Mouse (Mus musculus): Measurements from ENCODE around the gene Tor2a.

Tor2a gene

DNA sequence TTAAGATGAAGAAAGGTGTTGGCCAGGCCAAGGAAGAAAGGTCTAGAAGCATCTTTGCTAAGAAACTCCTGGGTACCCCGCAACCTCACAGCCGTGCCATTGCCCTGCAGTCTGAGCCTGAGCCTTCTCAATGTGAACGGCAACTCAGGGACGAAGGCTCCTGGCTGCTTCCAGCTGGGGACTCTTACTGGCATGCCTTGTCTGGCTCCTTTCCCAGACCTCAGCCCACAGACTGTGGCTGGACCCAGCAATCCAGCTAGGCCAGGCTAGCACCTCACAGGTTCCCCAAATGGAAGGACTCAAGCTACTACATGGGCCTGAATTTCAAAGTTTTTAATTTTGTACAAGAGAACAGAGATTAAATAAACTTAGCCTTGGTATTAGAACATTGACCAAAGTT, 4.8 kb downstream of the Tor2a start:
- DNase-seq (ENCODE audit: low spot score in 2 of 2) = no peak

DNA sequence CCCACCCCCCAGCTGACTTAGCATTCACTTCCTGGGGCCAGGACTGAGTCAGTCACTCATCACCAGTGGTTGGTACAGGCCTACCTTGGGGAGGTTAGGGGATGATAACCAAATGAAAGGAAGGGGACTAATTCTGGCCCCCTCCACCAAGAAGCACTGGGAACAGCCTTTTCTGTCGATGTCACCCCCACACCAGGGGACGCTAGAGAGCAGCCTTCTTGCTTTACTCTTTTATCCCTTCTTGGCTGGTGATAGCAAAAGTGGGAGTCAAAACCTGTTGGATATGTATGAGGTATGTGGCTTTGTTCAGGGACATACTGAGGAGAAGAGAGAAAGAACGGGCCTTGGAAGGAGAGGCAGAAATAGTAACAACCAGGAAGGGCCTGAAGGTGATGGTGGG, 6.3 kb downstream of the Tor2a start:
- DNase-seq (ENCODE audit: low spot score in 2 of 2) = no peak

DNA sequence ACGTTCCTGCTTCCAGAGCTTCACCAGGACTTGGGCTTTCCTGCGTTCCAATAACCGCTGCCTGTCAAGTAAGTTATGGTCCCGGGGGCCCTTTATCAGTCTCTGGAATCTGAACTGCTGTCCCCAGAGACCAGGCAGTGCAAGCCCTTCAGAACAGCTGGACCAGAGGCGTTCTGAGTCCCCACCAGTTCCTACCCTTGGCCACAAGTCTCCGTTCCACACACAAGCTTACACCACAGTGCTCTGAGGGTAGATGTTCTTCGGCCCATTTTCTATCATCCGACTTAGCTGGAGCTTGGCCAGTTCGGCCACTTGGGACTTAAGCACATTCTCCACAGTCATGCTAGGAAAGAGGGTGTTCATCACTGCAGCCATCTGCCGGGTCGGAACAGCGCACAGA, 10.2 kb downstream of the Tor2a start:
- DNase-seq (ENCODE audit: low spot score in 2 of 2) = no peak

DNA sequence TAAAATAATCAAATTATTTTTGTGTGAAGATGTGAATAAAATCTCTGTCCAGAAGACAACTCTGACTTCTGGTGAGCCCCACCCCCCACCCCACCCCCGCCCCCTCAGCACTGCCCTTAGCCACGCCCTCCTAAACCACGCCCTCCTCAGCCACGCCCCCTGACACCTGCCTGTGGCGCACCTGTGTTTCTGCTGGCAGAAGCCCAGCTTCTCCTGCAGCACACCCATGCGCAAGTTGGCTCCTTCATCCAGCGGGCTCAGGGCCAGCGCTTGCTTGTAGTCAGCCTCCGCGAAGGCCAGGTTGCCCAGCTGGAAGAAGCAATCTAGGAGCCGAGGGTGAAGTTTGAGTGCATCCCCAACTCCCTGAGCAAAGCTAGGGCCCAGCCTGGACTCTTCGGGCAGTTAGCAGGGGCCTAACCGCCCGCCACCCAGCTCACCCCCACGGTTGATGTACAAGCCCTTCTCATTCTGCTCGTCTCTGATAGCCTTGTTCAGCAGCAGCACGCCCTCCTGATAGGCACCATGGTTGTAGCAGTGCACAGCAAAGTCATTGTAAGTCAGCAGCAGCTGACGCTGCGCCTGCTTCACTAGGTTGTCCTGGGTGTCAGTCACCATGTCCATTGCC, 11.7 kb downstream of the Tor2a start:
- DNase-seq (ENCODE audit: low spot score in 2 of 2) = no peak

DNA sequence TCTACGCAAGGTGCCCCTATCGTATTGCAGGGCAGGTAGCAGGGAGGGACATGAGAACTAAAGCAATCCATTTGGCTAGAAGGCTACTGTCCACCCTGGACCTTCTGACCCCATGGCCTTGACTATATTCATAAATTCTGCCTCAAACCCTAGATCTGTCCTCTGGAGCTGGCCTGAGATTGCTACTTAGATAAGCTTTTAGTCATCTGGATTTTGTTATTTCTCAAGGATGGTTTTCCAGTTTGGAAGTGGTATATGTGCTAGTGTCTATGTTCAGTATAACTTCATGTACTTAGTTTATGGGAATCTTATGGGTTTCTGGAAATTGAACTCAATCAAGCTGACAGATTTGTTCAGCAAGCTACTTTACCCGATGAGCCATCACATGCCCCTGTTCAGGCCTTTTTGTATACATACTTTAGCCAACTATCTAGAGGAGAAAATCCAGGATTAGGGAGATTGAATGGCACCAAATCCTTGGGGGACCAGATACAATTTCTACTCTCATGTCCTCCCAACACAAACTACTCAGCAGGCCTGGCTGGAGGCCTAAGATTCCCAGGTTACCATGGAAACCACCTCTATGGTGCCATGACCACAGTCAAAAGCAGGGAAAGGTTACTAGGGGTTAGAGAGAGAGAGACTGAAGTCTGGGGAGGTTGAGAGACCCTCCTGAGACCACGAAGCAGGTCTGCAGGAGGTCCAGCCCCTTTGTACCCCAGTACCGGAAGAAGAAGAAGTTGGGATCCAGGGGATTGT, 12.5 kb downstream of the Tor2a start:
- no peak for DNase-seq (ENCODE audit: low spot score in 2 of 2)

DNA sequence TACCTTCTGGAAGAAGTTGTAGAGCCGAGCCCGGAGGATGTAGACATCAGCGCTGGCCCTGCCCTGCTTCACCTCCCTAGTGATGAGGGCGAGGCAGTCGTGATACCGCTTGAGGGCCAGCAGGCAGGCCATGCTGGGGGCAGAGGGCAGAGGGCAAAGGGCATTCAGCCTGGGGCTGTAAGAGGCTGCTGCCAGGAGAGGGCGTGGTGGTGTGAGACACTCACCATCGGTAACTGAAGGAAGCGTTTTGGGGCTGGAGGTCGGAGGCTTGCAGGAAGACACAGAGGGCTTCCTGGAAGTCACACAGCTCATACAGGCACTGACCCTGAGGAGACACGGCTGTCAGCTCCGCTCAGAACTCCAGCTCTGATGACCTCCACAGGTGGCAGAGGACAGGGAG, 14.9 kb downstream of the Tor2a start:
- DNase-seq (ENCODE audit: low spot score in 2 of 2) = no peak

DNA sequence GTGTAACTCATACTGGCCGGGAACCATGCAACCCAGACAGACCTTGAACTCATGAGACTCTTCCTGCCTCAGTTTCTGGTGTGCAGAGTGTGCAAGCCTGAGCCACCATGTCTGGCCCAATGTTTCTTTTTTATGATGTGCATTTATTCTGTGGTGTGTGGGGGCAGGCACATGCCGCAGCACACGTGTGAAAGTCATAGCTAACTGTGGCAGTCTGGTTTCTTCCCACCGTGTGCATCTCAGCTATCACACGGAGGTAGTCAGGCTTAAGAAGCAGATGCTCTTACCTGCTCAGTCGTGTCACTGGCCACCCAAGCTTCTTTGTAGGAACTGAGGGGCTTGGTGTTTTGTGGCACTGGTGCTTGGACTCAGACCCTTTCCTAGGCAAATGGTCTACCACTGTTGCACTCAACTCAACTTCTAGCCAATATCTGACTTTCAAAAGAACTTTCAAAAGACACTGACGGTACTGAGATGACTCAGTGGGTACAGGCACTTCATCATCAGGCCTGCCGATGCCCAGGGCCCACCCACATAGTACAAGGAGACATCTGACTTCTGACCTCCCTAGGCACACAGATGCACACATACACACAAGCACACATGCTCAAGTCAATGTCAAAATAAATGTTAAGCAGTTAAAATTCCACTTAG, 15.7 kb downstream of the Tor2a start:
- DNase-seq (ENCODE audit: low spot score in 2 of 2) = no peak

DNA sequence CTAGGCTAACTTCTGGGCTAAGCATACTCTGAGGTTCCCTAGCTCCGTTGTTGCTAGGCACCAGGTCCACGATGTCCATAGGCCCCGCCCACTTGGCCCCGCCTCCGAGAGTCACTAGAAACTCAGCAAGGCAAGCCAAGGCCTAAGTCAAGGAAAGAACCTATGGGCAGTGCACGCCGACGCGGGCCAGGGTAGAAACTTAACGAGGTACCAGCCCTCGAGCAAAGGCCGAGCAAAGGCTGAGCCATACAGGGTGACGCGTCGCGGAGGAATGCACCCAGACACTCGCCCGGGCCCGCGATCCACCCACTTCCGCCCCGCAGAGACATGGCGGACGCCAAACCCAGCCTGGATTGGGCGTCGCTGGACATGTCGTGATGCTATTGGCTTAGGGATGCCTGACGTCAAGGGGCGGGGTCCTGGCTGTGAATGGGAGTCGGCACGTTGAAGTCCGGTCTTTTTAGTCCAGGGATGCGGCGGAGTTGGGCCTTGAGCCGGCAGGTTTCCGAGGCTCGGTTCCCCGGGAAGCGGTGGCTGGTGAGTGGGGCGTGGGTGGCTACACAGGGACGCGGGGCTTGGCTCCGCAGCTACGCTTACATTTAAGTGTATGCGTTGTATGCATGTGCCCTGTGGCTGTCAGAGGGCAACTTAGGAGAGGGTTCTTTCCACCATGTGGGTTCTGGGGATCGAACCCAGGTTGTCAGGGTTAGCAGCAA, 18.5 kb downstream of the Tor2a start, which contains the start of the genes Ttc16 and Ptrh1:
TSS of gene Ttc16 (minus strand) at position 275 of the 716 bp plus-strand sequence.
TSS of gene Ptrh1 (plus strand) at position 428 of the 716 bp plus-strand sequence.
- peak; percentile 96 to 97 for DNase-seq (ENCODE audit: low spot score in 2 of 2)

DNA sequence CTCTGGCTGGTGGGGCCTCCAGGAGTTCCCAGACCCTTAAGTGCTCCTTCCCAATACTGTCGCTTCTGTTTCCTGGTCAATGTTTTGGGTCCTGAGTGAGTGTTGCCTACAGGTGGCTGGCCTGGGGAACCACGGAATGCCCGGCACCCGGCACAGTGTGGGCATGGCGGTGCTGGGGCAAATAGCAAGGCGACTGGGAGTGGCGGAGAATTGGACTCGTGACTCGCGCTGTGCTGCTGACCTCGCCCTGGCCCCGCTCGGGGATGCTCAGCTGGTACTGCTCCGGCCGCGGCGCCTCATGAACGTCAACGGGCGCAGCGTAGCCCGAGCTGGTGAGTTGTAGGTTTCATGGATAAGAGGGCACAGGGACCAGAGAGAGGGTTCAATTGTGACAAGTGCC, 19.2 kb downstream of the Tor2a start:
- DNase-seq (ENCODE audit: low spot score in 2 of 2) = no peak

DNA sequence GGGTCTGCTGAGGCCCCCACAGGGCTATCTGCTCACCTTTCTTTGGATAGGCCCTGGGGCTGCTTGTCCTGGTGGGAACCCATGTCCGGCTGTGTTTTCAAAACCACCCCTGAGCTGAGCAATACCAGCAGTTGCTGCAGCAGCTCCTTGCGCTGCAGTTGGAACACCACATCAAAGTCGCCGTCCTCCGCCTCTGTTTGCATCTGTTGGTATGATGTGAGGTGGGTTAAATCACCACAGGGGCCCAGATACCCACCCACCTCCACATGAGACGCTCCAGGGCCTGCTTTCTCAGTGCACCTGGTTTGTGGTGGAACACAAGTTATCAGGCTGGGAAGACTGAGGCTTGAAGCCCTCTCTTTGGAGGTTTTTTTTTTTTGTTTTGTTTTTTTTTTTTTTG, 21.0 kb downstream of the Tor2a start:
- no peak for DNase-seq (ENCODE audit: low spot score in 2 of 2)

DNA sequence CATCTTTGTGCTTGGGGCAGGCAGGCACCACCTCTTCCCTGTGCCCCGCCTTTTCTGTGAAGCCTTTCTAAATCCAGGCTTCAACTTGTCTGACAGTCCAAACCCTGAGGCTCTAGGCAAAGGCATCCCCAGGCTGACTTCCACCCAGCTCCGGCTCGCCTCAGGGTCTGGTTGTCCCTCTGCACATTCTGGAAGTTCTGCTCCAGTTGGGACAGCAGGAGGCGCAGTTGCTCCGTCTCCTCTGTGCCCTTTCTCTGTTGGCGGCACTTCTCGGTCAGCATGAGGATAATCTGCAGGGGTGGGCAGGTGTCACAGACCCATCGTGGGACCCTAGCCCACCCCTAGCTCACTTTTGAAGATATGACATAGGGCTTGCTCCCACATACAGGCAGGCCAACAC, 22.1 kb downstream of the Tor2a start:
- no peak for DNase-seq (ENCODE audit: low spot score in 2 of 2)

DNA sequence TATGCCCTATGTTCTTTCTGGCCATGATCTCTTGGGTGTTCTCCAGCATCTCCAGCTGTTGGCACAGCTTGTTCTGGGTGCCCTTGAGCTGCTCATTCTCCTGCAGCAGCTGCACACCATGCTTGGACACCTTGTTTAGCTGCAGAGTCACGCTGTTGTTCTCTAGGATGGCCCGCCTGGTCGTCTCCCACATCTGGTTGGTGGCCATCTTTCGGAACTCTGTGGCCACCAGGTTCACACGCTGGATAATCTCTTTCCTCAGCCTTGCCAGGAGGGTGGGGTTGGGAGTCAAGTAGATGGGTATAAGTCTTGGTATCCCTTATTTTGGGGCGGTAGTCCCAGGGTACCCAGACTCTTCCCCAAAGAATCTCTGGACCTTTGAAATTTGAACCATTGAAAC, 22.7 kb downstream of the Tor2a start:
- no peak for DNase-seq (ENCODE audit: low spot score in 2 of 2)

DNA sequence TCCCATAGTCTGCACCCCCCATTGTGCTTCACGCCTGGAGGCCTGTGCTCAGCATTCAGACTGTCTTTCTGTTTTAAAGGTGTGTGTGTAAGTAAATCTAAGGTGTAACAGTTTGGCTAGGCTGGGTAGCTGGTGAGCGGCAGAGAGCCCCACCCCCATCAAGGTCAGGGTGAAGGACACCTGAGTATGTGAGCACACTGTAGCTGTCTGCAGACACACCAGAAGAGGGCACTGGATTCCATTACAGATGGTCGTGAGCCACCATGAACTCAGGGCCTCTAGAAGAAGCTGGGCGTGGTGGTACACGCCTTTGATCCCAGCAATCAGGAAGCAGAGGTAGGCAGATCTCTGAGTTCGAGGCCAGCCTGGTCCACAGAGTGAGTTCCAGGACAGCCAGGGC, 24.7 kb downstream of the Tor2a start:
- DNase-seq (ENCODE audit: low spot score in 2 of 2) = no peak

DNA sequence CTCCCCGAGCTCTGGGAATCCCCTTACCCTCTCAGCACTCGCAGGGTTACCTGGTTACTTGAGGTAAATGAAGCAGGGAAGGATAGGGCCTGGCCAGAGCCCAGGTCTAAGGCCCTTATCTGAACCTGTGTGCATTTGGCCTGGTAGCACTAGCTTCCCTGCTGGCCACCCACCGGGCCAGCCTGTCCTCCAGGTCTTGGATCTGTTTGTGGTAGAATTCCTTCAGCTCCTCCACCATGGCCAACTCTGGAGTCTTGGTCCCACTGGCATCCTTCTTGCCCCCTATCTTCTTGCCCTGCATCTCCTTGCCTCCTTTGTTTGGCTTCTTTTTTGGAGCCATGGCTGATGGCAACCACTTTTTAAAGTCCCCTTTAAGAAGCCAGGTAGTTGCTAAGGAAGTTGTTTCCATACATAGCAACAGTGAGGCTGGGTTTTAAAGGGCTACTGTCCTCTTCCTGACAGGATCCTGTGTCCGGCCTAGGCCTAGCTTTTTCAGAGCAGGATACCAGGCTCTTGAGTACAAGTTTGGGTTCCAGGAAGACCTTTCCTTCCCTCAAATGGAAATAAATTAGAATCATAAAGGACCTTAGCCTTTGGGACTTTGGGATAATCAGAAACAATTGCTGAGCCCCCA, 27.1 kb downstream of the Tor2a start, which contains the start of gene Cfap157:
TSS of gene Cfap157 (minus strand) at position 381 of the 634 bp plus-strand sequence.
- DNase-seq (ENCODE audit: low spot score in 2 of 2) = no peak

DNA sequence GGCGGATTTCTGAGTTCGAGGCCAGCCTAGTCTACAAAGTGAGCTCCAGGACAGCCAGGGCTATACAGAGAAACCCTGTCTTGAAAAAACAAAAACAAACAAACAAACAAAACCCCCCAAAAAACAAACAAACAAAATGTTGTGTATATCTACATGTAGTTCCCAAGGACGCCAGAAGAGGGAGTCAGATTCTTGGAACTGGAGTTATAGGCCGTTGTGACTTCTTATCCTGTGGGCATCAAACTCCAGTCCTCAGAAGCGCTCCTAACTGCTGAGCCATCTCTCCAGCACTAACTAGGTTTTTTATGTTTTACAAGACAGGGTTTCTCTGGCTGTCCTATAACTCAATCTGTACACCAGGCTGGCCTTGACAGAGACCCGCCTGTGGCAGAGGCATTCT, 30.1 kb downstream of the Tor2a start:
- no peak for DNase-seq (ENCODE audit: low spot score in 2 of 2)

DNA sequence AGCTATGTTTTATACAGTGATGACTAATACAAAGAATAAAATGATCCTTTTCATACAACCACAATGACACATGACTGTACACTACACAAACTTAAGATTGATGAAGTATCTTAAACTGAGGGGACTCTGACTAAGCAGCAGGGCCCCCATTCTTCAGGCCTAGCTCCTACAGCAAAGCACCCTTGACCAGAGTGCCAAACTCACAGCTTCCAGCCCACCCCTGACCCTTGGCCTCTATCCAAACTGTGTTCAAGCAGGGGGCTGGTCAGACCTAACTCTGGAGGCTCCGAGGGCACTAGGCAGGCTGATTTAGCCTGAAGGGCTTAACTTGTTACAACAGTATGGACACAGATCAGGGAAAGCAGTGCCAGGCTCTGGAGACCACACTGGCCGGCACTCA, 31.5 kb downstream of the Tor2a start:
- DNase-seq (ENCODE audit: low spot score in 2 of 2) = no peak

DNA sequence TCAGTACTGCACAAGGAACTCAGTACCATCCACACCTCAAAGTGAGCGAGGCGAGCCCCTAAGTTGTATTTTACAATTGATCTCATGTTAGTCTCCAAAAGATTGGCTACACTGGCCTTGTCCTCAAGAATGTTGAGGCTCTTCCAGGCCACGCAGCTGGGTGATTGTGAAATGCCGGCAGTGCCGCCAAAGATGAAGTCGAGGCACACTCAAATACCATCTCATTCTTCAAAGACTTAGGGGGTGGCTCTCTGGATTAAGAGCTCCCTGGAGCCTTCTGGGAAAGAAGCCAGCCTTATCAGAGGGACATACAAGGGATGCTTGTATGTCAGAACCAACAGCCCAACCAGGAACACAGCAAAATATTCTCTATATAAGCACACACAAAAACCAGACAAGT, 34.3 kb downstream of the Tor2a start:
- DNase-seq (ENCODE audit: low spot score in 2 of 2) = no peak

DNA sequence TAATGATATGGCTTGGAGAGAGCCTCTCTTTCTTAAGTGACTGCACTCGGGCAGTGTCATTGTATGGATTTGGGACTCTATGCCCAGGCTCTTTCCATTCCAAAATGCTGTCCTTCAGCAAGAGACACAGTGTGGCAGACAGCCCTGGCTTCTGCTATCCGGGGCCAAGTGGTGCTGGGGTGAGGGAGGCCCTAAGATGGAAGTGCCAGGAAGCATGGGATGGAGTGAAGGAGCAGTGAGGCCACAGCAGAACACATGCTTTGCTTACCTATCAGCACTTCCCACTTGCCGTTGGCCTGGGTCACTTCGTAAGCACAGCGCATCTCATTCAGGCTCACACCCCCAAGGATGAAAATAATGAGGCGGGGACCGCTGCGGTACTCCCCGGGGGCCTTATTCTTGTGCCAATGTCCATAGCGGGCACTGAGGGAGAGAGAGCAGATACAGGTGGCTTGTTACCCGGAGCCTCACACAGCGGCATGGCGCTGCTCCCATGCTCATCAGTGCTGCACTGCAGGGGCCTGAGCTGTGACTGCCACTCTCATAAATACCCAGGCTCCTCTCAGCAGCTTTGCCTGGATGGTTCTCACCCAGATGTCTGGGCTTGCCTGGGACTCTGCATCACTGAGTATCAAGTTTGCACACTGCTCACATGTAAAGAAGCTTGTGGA, 38.8 kb downstream of the Tor2a start:
- no peak for DNase-seq (ENCODE audit: low spot score in 2 of 2)

DNA sequence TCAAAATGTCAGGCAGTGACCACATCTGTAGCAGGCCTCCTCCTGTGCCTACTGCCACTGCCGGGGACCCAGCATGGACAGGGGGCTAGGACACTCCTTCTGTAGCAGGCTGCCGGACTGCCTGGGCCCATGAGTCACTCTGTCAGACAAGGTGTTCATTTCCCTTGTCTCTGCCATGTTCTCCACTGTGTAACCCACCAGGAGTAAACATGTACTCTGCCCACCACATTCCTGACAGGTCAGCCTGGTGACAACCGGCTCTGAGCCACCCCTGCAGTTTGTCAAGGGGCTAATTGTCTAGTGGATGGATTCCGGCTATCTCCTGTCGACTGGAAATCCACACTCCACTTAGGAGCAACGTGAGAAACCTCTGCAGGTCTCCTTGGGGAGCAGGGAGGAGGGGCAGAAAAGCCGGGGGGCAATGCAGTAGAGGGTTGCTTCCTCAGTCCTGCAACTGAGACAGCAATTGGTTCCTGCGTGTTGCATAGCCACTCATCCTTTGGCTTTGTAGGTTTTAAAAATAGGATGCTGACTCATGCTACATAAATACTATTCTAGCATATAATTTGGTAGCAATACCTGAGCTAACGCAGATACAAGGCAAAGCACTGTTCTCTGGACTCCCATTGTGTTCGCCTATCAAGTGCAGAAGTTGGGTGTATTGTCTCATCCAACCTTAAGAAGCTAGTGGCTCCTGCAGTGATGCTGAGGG, 41.4 kb downstream of the Tor2a start:
- DNase-seq (ENCODE audit: low spot score in 2 of 2) = no peak

DNA sequence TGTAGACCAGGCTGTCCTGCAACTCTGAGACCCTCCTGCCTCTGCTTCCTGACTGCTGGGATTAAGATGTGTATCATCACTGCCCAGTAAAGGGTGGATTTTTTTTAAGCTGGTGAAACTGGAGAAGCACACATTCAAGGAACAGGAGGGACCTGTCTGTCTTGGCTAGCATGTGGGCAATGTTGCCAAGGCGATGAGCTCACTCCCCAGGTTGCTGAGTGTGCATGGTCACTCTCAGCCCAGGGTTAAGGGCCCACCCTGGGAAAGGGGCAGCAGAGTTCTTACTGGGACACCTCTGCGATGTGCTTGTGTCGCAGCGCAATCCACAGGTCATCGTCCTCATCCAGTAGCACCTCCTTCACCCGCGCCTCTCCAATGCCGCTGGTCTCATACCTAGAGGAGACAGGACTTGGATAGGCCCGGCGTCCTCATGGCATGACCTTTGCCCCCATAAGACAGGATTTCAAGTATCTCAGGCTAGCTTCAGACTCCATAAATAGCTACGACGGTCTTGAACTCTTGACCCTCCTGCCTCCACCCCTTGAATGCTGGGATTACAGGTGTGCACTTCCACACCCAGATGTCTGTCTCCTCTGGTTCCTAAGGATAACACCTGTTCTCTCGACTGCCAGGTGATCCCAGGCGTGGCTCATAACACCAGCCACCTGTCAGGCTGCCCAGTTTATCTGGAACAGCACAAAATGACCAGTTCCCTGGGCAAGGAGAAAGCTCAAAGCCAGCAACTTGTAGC, 52.0 kb downstream of the Tor2a start:
- no peak for DNase-seq (ENCODE audit: low spot score in 2 of 2)

Measured in right cerebral cortex, postnatal 36 days (tissue).